Mouse (Mus musculus) lung, adult 2 months (tissue): ENCODE measurements around the gene Ssr2.

Experiments used
- CTCF ChIP-seq: fragments of 200-500 bp; IDR thresholded peaks from 2 replicates; pipeline ENCODE4 v1.5.1; 2011; ENCODE audit warnings: mild to moderate bottlenecking, low read length, control low read depth; ENCODE audit not compliant: insufficient read depth
- POLR2A ChIP-seq: fragments of 200-500 bp; IDR thresholded peaks from 2 replicates; pipeline ENCODE4 v1.6.1; 2011; ENCODE audit warnings: low read depth, mild to moderate bottlenecking, control low read depth, low read length, borderline replicate concordance; ENCODE audit errors: extremely low read depth

DNA sequence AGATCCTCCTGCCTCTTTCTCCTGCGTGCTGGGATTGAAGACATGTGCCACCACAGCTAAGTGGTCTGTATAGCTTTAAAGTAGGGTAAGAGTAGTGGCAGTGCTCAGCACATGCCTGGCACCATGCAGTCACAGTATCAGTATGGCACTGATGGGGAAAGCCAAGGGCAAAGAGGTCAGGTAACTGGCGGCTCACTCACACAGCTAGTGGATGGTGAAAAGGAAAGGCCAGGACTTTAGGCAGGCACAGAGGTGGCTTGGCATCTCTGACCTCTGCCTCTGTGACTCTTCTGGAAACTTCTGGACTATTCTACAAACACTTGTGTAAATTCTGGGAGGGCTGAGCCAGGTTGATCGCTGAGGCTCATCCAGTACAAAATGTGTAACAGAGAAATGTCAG lies 9.6 kb upstream of the Ssr2 start:
- TF ChIP-seq POLR2A (no peak), CTCF (no peak)
